Comparison of ENCODE assay signal across 28 mouse cellular contexts in genomic region chr5:140960732-140961131, GRCm38 (mm10). TPM values are rescaled to one million over a fixed set of nuclear protein-coding genes. Genes with fewer than 3 reads are reported as not detected.
"Had no signal": no experiment of that assay in that cellular context is flagged by ENCODE, and none has a peak within 500 bp of the region (broad histone marks: within the 10 kb centered on the region; RNA-seq: fewer than 3 reads in every experiment).

No protein-coding gene starts in this region.

- ATAC-seq: hindbrain, embryonic 16.5 days; inflammation-experienced regulatory T-cells, adult 6 months; intestine, embryonic 15.5 days; intestine, postnatal 0 days had no signal

- H3K9ac ChIP-seq: heart, embryonic 12.5 days; hindbrain, embryonic 12.5 days; hindbrain, embryonic 14.5 days; intestine, embryonic 15.5 days; limb, embryonic 12.5 days; liver, embryonic 13.5 days; liver, embryonic 15.5 days had no signal

- H3K9me3 ChIP-seq: hindbrain, embryonic 10.5 days; hindbrain, embryonic 12.5 days; intestine, embryonic 15.5 days; limb, embryonic 10.5 days; limb, embryonic 12.5 days; liver, embryonic 13.5 days; liver, embryonic 15.5 days had no signal

- H3K36me3 ChIP-seq: heart, embryonic 10.5 days; heart, embryonic 12.5 days; hindbrain, embryonic 10.5 days; hindbrain, embryonic 12.5 days; intestine, embryonic 15.5 days; limb, embryonic 10.5 days; limb, embryonic 12.5 days; liver, embryonic 13.5 days; liver, embryonic 15.5 days had no signal

- DNase-seq: gastrocnemius, adult 2 months; gastrocnemius, postnatal 10 days; gastrocnemius, postnatal 25 days; heart, adult 18-20 months; heart, postnatal 10 days; heart, postnatal 4 days; kidney, adult 18-20 months; kidney, adult 8-10 months; kidney, postnatal 10 days; kidney, postnatal 25 days; kidney, postnatal 4 days; liver; liver, embryonic 13.5 days had no signal

- H3K4me3 ChIP-seq: gastrocnemius, adult 2 months; heart, embryonic 10.5 days; heart, embryonic 12.5 days; hindbrain, embryonic 10.5 days; hindbrain, embryonic 12.5 days; intestine, embryonic 15.5 days; layer of hippocampus, adult 2 months; left cerebral cortex, adult 2 months; limb, embryonic 10.5 days; limb, embryonic 12.5 days; liver, embryonic 13.5 days; liver, embryonic 15.5 days had no signal

- H3K4me1 ChIP-seq: heart, embryonic 10.5 days; heart, embryonic 12.5 days; hindbrain, embryonic 10.5 days; hindbrain, embryonic 12.5 days; intestine, embryonic 15.5 days; liver, embryonic 13.5 days; liver, embryonic 15.5 days had no signal

- H3K27ac ChIP-seq: gastrocnemius, adult 2 months; heart, embryonic 10.5 days; hindbrain, embryonic 10.5 days; hindbrain, embryonic 12.5 days; hindbrain, embryonic 14.5 days; intestine, embryonic 15.5 days; layer of hippocampus, adult 2 months; left cerebral cortex, adult 2 months; limb, embryonic 10.5 days; limb, embryonic 12.5 days; liver, embryonic 13.5 days; liver, embryonic 15.5 days had no signal

- H3K27me3 ChIP-seq: heart, embryonic 12.5 days; hindbrain, embryonic 12.5 days; intestine, embryonic 15.5 days; limb, embryonic 12.5 days; liver, embryonic 13.5 days; liver, embryonic 15.5 days had no signal

- H3K4me2 ChIP-seq: heart, embryonic 12.5 days; hindbrain, embryonic 12.5 days; hindbrain, embryonic 14.5 days; intestine, embryonic 15.5 days; limb, embryonic 12.5 days; liver, embryonic 11.5 days; liver, embryonic 13.5 days; liver, embryonic 15.5 days had no signal

RNA-seq across cellular contexts. Expression of gene Card11, which starts 39.6 kb away (rescaled TPM):
- polyA plus RNA-seq: hindbrain, embryonic 12.5 days had no signal
